Mouse (Mus musculus) monocyte, adult 5-6 weeks (primary cell): ENCODE measurements around the gene Cx3cr1. TPM values are rescaled to one million over a fixed set of nuclear protein-coding genes. Genes with fewer than 3 reads are reported as not detected.
"Not testable (repeated sequence)": the region's sequence is repeated elsewhere in the genome, so short reads cannot be mapped to it uniquely, and the experiment has no call there.

ENCODE experiments used
- ATAC-seq: fragments of 153-309, 156-312 bp; replicated peaks from 2 replicates; pipeline ENCODE4 v1.8.0; 2017; ENCODE audit warnings: mild to moderate bottlenecking; ENCODE audit not compliant: low TSS enrichment, insufficient number of reproducible peaks, severe bottlenecking, poor library complexity, low FRiP score
- total RNA-seq: library from RNA; stranded (forward); fragments of 200-1000, 200-491, 200-594 nt; gene quantifications from 3 replicates; pipeline ENCODE4 v1.2.3, GENCODE M21; 2017

Cx3cr1 gene
- 220 to 263 TPM (median 252 TPM) in 3 replicates for total RNA-seq

- peak; percentile 6; the same call in 1 of the 2 replicates for ATAC-seq
These were observed at the start of gene Cx3cr1 for GRCm38 (mm10) chr9:120069779-120070178. Gene Cx3cr1 (minus strand): TSS chr9:120069879.

GRCm38 (mm10) chr9:120118212-120118611 is 48.5 kb upstream of the Cx3cr1 start:
- ATAC-seq = peak; percentile 61

DNA sequence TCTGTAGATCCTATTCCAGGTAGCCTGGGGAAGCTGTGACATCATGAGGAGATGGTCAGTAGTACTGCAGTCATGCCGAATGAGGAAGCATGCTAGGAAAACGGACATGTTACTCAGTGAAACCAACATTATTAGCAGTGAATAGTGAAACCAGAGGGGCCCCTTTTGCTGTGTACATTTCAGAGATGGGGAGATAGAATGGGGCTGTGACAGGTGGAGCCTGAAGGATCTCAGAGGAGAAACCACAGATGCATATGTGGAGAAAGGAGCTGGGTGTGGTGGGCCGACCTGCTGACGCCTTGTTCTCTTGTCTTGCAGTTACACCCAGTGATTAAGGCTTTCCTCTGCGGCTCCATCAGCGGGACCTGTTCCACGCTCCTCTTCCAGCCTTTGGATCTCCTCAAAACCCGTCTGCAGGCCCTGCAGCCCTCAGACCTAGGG is 46.5 kb upstream of the Cx3cr1 start:
- ATAC-seq = peak; percentile 73

GRCm38 (mm10) chr9:120115580-120115979 is 45.9 kb upstream of the Cx3cr1 start:
- no peak for ATAC-seq

GRCm38 (mm10) chr9:120114789-120115151 is 45.1 kb upstream of the Cx3cr1 start:
- ATAC-seq = no peak

GRCm38 (mm10) chr9:120114051-120114788 is 44.5 kb upstream of the Cx3cr1 start:
- ATAC-seq = no peak

- ATAC-seq = no peak
These were observed 43.8 kb upstream of the Cx3cr1 start for GRCm38 (mm10) chr9:120113456-120113855.

- ATAC-seq = no peak
These were observed 42.8 kb upstream of the Cx3cr1 start for GRCm38 (mm10) chr9:120112472-120112871.

DNA sequence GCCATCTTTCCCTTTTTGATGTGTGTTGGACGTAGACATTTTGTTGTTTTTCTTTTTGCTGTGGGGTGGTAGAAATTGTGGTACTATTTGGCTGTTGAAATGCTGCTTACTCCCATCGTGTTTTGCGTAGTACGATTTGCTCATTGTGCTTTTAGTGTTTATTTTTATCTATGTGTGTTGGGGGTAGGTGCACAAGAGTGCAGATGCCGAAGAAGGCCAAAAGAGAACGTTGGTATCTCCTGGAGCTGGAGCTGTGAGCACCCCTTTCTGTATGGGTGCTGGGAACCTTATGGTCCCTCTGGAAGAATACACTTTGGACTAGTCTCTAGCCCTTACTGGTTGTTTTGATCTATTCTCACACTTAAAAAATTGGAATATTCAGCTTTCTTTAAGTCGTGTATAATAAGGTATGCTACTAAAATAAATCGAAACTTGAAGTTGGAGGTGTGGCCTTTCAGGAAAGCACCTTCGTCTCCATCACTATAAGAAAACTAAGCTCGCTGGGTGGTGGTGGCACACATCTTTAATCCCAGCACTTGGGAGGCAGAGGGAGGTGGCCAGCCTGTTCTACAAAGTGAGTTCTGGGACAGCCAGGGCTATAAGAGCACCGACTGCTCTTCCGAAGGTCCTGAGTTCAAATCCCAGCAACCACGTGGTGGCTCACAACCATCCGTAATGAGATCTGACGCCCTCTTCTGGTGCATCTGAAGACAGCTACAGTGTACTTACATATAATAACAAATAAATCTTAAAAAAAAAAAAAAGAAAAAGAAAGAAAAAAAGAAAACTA is 41.7 kb upstream of the Cx3cr1 start:
- no peak for ATAC-seq

DNA sequence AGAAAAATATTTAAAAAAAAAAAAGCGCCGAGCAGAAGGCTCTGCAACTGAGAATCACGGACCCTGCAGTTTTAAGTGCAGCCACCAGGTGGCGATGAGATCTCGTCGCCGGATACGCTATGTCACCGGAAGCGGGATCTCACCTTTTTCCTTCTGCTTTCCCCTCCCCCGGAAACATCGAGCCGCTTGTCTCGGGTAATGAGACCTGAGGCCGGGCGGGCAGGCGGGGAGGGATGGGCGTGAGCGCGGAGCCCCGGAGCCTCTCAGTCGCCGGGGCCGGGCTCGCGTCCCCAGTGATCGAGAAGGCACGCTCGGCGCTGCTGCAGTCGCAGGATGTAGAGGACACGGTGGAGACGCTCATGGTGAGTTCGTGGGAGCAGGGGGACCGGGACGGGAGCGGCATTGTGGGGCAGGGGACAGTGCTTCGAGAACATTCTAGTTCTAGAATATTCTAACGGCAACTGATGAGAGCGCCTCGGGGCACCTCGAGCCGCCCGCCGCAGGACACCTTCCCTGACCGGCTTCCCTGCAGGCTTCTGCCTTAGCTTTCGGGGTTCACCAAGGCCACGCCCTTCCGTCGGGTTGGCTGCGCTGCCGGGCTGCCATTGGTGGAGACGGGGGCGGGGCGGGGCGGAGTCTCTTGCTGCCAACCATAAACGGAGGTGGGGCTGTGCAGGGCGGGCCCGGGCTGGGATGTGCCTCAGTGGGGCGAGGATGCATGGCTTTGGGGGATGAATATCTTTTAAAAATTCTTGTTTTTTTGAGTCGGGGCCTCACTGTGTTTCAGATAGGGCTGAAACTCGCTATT is 40.7 kb upstream of the Cx3cr1 start, which contains the start of gene Slc25a38:
TSS of gene Slc25a38 (plus strand) at position 164 of the 808 bp plus-strand sequence.
- peak; percentile 91 for ATAC-seq

DNA sequence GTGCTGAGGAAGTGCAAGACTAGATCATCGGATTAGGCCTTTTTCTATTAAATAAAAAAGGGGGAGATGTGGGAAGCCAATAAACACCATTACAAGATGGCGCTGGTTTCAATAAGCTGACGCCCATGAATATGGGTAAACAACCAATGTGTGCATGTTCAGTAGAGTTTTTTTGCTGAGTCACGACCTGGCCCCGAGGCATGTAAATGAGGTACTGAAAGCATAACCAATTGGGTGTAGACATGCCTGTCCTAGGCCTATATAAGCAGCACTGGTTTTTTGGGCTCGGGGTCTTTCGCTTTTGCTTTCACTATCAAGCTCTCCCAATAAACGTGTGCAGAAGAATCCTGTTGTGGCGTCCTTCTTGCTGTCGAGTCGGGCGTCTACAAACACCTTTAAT is 39.3 kb upstream of the Cx3cr1 start:
- not testable (repeated sequence) for ATAC-seq

GRCm38 (mm10) chr9:120101165-120101564 is 31.5 kb upstream of the Cx3cr1 start:
- ATAC-seq = peak; percentile 79; the same call in 1 of the 2 replicates

DNA sequence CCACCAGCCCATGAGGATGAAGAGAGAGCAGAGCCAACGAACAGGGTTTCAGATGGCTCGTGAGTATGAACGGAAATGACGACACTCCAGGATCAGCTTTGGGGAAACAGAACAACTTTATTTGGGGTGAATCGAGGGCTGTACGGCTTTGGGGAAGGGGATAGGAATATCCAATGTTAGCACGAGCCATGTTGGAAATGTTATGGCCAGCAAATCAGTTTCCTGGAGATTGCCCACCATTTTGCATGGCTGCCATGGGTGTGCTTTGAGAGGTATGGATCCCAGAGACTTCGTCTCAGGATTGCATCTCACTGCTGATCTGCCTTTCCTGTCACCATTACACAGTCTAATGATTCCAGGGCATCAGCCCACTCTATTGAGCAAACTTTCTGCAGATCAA is 29.6 kb upstream of the Cx3cr1 start:
- ATAC-seq = no peak

GRCm38 (mm10) chr9:120098682-120099081 is 29.0 kb upstream of the Cx3cr1 start:
- peak; percentile 77 for ATAC-seq

GRCm38 (mm10) chr9:120095886-120096285 is 26.2 kb upstream of the Cx3cr1 start:
- ATAC-seq = no peak

GRCm38 (mm10) chr9:120093701-120094100 is 24.0 kb upstream of the Cx3cr1 start:
- no peak for ATAC-seq

DNA sequence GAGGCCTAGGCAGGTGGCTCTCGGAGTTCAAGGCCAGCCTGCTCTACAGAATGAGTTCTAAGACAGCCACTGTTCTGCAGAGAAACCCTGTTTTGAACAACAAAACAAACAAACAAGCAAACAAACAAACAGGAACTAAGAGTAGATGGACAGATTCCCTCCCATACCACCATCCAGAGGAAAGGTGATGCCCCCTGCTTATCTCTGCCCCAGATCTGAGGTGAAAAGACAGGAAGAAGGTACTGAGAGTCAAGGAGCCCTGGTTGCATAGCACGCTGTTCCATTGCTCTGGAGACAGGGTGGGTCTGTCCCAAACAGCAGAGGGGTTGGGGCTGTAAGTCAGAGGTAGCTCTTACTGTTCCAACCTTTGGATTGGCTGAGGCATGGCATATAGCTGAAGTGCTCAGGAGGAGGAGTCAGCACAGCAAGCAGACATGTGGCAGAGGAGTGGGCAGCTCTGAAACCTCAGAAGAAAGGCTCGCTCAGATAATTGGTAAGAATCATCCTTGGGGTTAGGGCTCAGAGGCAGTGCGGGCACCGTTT is 22.1 kb upstream of the Cx3cr1 start, which contains the start of gene Ccr8:
TSS of gene Ccr8 (plus strand) at position 419 of the 543 bp plus-strand sequence.
- no peak for ATAC-seq

GRCm38 (mm10) chr9:120091086-120091485 is 21.4 kb upstream of the Cx3cr1 start:
- ATAC-seq = no peak

DNA sequence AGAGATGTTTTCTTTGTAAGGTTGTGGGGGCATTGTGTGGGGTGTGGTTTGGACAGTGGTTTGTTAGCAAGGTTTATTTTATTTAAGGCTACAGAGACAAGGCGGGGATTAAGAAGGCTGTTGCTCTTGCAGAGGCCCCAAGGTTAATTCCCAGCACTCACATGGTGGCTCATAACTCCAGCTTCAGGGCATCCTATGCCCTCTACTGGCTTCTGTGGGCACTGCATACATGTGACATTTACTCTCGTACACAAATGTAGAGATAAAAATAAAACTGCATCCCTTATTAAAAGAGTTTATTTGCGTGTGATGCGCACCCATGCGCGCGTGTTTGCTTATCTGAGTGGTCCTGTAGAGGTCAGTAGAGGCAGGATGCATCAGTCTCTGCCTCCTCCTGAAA is 19.4 kb upstream of the Cx3cr1 start:
- ATAC-seq = no peak
